Mouse (Mus musculus): Measurements from ENCODE around the gene Pip4k2c. TPM values are rescaled to one million over a fixed set of nuclear protein-coding genes. Genes with fewer than 3 reads are reported as not detected.
A peak's percentile ranks its signal among the peaks of the same experiment; 100 is the strongest.

The Pip4k2c gene
- 58.8 and 64.1 TPM in 2 replicates for polyA plus RNA-seq (2012; rRNA removed)

GRCm38 (mm10) chr10:127211414-127211854 lies at the start of gene Pip4k2c:
TSS of gene Pip4k2c (minus strand) at chr10:127211585.
- under 1% methylated on average over 47 of the region's 47 CpGs for WGBS
- H3K27me3 ChIP-seq (ENCODE audit: control insufficient read depth, insufficient read depth, low read length): no peaks in the 10 kb centered on the region
- peak within 1 kb of the TSS; percentile 64 for H3K4me3 ChIP-seq (replicated peaks; ENCODE audit: insufficient read depth, low read depth, low read length)
- DNase-seq: peak; percentile 92 to 94
- H3K27ac ChIP-seq (ENCODE audit: insufficient read depth, low read length): peak within 1 kb of the TSS; percentile 38
- peak; percentile 68 for TF ChIP-seq POLR2A (IDR thresholded peaks at IDR 0.05; ENCODE audit: borderline replicate concordance, insufficient read depth, low read length)
- TF ChIP-seq CTCF (IDR thresholded peaks at IDR 0.05; ENCODE audit: borderline replicate concordance, insufficient read depth, low read depth, low read length): no peak
- H3K4me1 ChIP-seq (ENCODE audit: control insufficient read depth, insufficient read depth, low read length): peaks cover 19% of the 10 kb centered on the region

GRCm38 (mm10) chr10:127258489-127258888 lies 47.1 kb upstream of the Pip4k2c start:
- Histone ChIP-seq H3K4me1 (ENCODE audit: control insufficient read depth, insufficient read depth, low read length) (peaks cover 26% of the 10 kb centered on the region; the same call in 1 of the 2 replicates), H3K27ac (ENCODE audit: insufficient read depth, low read length) (no peak overlapping the region), H3K4me3 (replicated peaks; ENCODE audit: insufficient read depth, low read depth, low read length) (peak overlapping the region; percentile 8), H3K27me3 (ENCODE audit: control insufficient read depth, insufficient read depth, low read length) (no peaks in the 10 kb centered on the region)
- 47% methylated on average over 8 of the region's 8 CpGs for WGBS
- DNase-seq: no peak
- TF ChIP-seq CTCF (IDR thresholded peaks at IDR 0.05; ENCODE audit: borderline replicate concordance, insufficient read depth, low read depth, low read length): no peak
- TF ChIP-seq POLR2A (IDR thresholded peaks at IDR 0.05; ENCODE audit: borderline replicate concordance, insufficient read depth, low read length): no peak

GRCm38 (mm10) chr10:127257790-127258189 lies 46.4 kb upstream of the Pip4k2c start:
- DNase-seq: peak in 1 of 2 experiments; percentile 45
- Histone ChIP-seq H3K4me1 (ENCODE audit: control insufficient read depth, insufficient read depth, low read length) (peaks cover 26% of the 10 kb centered on the region; the same call in 1 of the 2 replicates), H3K27me3 (ENCODE audit: control insufficient read depth, insufficient read depth, low read length) (no peaks in the 10 kb centered on the region), H3K27ac (ENCODE audit: insufficient read depth, low read length) (no peak overlapping the region), H3K4me3 (replicated peaks; ENCODE audit: insufficient read depth, low read depth, low read length) (no peak overlapping the region)
- 37% methylated on average over 6 of the region's 6 CpGs for WGBS
- no peak for TF ChIP-seq CTCF (IDR thresholded peaks at IDR 0.05; ENCODE audit: borderline replicate concordance, insufficient read depth, low read depth, low read length)
- TF ChIP-seq POLR2A (IDR thresholded peaks at IDR 0.05; ENCODE audit: borderline replicate concordance, insufficient read depth, low read length): no peak

GRCm38 (mm10) chr10:127255625-127256345 lies 44.4 kb upstream of the Pip4k2c start:
- H3K27me3 ChIP-seq (ENCODE audit: control insufficient read depth, insufficient read depth, low read length): no peaks in the 10 kb centered on the region
- DNase-seq: peak in 1 of 2 experiments; percentile 46
- no peak overlapping the region for H3K4me3 ChIP-seq (replicated peaks; ENCODE audit: insufficient read depth, low read depth, low read length)
- H3K4me1 ChIP-seq (ENCODE audit: control insufficient read depth, insufficient read depth, low read length): peaks cover 26% of the 10 kb centered on the region; the same call in 1 of the 2 replicates
- WGBS: 36% methylated on average over 14 of the region's 14 CpGs
- TF ChIP-seq POLR2A (IDR thresholded peaks at IDR 0.05; ENCODE audit: borderline replicate concordance, insufficient read depth, low read length) (no peak), CTCF (IDR thresholded peaks at IDR 0.05; ENCODE audit: borderline replicate concordance, insufficient read depth, low read depth, low read length) (no peak)
- no peak overlapping the region for H3K27ac ChIP-seq (ENCODE audit: insufficient read depth, low read length)

GRCm38 (mm10) chr10:127250810-127251209 lies 39.4 kb upstream of the Pip4k2c start:
- Histone ChIP-seq H3K27ac (ENCODE audit: insufficient read depth, low read length) (no peak overlapping the region), H3K4me1 (ENCODE audit: control insufficient read depth, insufficient read depth, low read length) (no peaks in the 10 kb centered on the region), H3K27me3 (ENCODE audit: control insufficient read depth, insufficient read depth, low read length) (no peaks in the 10 kb centered on the region), H3K4me3 (replicated peaks; ENCODE audit: insufficient read depth, low read depth, low read length) (no peak overlapping the region)
- 78% methylated on average over 5 of the region's 5 CpGs for WGBS
- TF ChIP-seq POLR2A (IDR thresholded peaks at IDR 0.05; ENCODE audit: borderline replicate concordance, insufficient read depth, low read length) (no peak), CTCF (IDR thresholded peaks at IDR 0.05; ENCODE audit: borderline replicate concordance, insufficient read depth, low read depth, low read length) (no peak)
- DNase-seq: no peak

GRCm38 (mm10) chr10:127238241-127238824 lies 26.9 kb upstream of the Pip4k2c start:
- Histone ChIP-seq H3K27ac (ENCODE audit: insufficient read depth, low read length) (no peak overlapping the region), H3K4me1 (ENCODE audit: control insufficient read depth, insufficient read depth, low read length) (peaks cover 4% of the 10 kb centered on the region; the same call in 1 of the 2 replicates), H3K27me3 (ENCODE audit: control insufficient read depth, insufficient read depth, low read length) (no peaks in the 10 kb centered on the region), H3K4me3 (replicated peaks; ENCODE audit: insufficient read depth, low read depth, low read length) (no peak overlapping the region)
- no peak for DNase-seq
- TF ChIP-seq POLR2A (IDR thresholded peaks at IDR 0.05; ENCODE audit: borderline replicate concordance, insufficient read depth, low read length) (no peak), CTCF (IDR thresholded peaks at IDR 0.05; ENCODE audit: borderline replicate concordance, insufficient read depth, low read depth, low read length) (no peak)
- 75% methylated on average over 18 of the region's 18 CpGs for WGBS

GRCm38 (mm10) chr10:127236541-127236940 lies 25.2 kb upstream of the Pip4k2c start:
- no peaks in the 10 kb centered on the region for H3K27me3 ChIP-seq (ENCODE audit: control insufficient read depth, insufficient read depth, low read length)
- no peak for DNase-seq
- no peak overlapping the region for H3K4me3 ChIP-seq (replicated peaks; ENCODE audit: insufficient read depth, low read depth, low read length)
- H3K27ac ChIP-seq (ENCODE audit: insufficient read depth, low read length): no peak overlapping the region
- H3K4me1 ChIP-seq (ENCODE audit: control insufficient read depth, insufficient read depth, low read length): peaks cover 12% of the 10 kb centered on the region
- TF ChIP-seq CTCF (IDR thresholded peaks at IDR 0.05; ENCODE audit: borderline replicate concordance, insufficient read depth, low read depth, low read length): no peak
- no peak for TF ChIP-seq POLR2A (IDR thresholded peaks at IDR 0.05; ENCODE audit: borderline replicate concordance, insufficient read depth, low read length)
- 53% methylated on average over 9 of the region's 9 CpGs for WGBS
